Mouse (Mus musculus) stomach, postnatal 0 days (tissue): Measurements from ENCODE around the gene Tubgcp6.

Experiments
- CTCF ChIP-seq: IDR thresholded peaks from 2 replicates; pipeline ENCODE4 v1.5.1; 2016; ENCODE audit warnings: antibody characterized with exemption, low read depth, mild to moderate bottlenecking, moderate library complexity
- EP300 ChIP-seq: optimal IDR thresholded peaks from 2 replicates; pipeline ENCODE3; 2016; ENCODE audit warnings: antibody characterized with exemption

GRCm38 (mm10) chr15:89083906-89084305, 39.0 kb downstream of the Tubgcp6 start:
- TF ChIP-seq CTCF (no peak), EP300 (no peak)
